Mouse (Mus musculus): ENCODE data around the gene Noxo1. TPM values are rescaled to one million over a fixed set of nuclear protein-coding genes. Genes with fewer than 3 reads are reported as not detected.
A peak's percentile ranks its signal among the peaks of the same experiment; 100 is the strongest.

The Noxo1 gene
- polyA plus RNA-seq (2012; rRNA removed), result 10.5 and 10.8 TPM in 2 replicates

DNA sequence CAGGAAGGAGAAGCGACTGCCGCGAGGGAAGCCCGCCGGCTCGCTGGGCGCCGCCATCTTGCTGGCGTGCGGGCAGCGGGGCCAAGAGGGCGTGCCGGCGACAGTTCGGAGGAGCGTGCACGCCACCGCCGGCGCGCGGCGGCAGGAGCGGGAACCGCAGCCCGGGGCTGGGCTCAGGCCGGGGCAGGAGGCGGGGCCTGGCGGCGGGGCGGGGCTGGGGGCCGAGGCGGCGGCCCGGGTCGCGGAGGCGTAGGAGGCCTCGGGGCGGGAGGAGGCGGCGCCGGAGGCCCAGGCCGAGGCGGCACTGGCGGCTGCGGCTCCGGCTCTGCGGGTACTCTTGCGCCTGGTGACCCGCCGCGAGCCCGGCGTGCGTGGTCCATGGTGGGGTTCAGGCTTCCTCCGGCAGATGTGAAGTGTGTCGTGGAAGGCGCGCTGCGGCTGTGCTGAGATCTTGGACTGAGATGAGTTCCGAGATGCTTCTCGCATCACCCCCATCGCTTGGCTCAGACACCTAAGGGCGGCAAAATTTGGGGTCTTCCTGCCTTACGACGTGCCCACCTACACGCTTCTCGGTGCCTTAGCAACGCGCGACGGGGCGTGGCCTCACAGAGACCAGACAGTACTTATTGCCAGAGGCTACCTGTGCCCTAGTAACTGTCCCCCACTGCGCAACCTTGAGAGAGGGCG, at the start of gene Noxo1, which contains the start of gene Gfer:
Noxo1 (plus strand) TSS at position 224 of the 687 bp plus-strand sequence.
Gfer (minus strand) TSS at position 146 of the 687 bp plus-strand sequence.
- under 1% methylated on average over 75 of the region's 76 CpGs for WGBS
- peak; percentile 24; the same call in 1 of the 2 replicates for TF ChIP-seq CTCF (IDR thresholded peaks at IDR 0.05; ENCODE audit: borderline replicate concordance, control insufficient read depth, extremely low read depth, insufficient read depth, low read length, poor library complexity)
- TF ChIP-seq POLR2A (IDR thresholded peaks at IDR 0.05; ENCODE audit: control insufficient read depth, extremely low read depth, insufficient read depth, low read length, poor library complexity), result peak; percentile 63; the same call in 1 of the 2 replicates
- peak; percentile 87 for DNase-seq
- H3K36me3 ChIP-seq (ENCODE audit: control insufficient read depth, insufficient read depth, low read length), result no peaks in the 10 kb centered on the region
- peak within 1 kb of the TSS; percentile 71 for H3K4me3 ChIP-seq (ENCODE audit: control insufficient read depth, insufficient read depth, low read length)
- H3K27ac ChIP-seq (ENCODE audit: control insufficient read depth, insufficient read depth, low read length), result no peak within 1 kb of the TSS
- H3K27me3 ChIP-seq (ENCODE audit: control insufficient read depth, insufficient read depth, low read length), result no peaks in the 10 kb centered on the region
- peaks cover 17% of the 10 kb centered on the region for H3K4me1 ChIP-seq (replicated peaks; ENCODE audit: control insufficient read depth, insufficient read depth, low read length)

DNA sequence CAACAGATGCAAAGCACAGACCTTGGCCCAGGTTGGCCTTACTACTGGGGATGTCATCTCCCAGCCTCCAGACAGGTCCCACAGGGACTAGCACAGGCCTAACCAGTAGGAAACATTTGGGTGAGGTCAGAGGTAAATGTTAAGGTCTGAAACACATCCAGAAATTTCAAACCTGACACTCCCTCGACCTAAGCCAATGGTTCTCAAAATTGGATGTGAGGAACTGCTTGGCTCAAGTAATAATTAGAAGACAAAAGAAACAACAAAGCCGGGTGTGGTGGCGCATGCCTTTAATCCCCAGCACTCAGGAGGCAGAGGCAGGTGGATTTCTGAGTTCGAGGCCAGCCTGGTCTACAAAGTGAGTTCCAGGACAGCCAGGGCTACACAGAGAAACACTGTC, 49.7 kb upstream of the Noxo1 start:
- H3K4me1 ChIP-seq (replicated peaks; ENCODE audit: control insufficient read depth, insufficient read depth, low read length), result peaks cover 10% of the 10 kb centered on the region
- H3K36me3 ChIP-seq (ENCODE audit: control insufficient read depth, insufficient read depth, low read length), result no peaks in the 10 kb centered on the region
- WGBS, result 93% methylated on average over 4 of the region's 4 CpGs
- H3K27me3 ChIP-seq (ENCODE audit: control insufficient read depth, insufficient read depth, low read length), result no peaks in the 10 kb centered on the region; the same call in 1 of the 2 replicates
- TF ChIP-seq POLR2A (IDR thresholded peaks at IDR 0.05; ENCODE audit: control insufficient read depth, extremely low read depth, insufficient read depth, low read length, poor library complexity) (no peak), CTCF (IDR thresholded peaks at IDR 0.05; ENCODE audit: borderline replicate concordance, control insufficient read depth, extremely low read depth, insufficient read depth, low read length, poor library complexity) (no peak)
- no peak overlapping the region for H3K4me3 ChIP-seq (ENCODE audit: control insufficient read depth, insufficient read depth, low read length)
- no peak overlapping the region for H3K27ac ChIP-seq (ENCODE audit: control insufficient read depth, insufficient read depth, low read length)
- no peak for DNase-seq

DNA sequence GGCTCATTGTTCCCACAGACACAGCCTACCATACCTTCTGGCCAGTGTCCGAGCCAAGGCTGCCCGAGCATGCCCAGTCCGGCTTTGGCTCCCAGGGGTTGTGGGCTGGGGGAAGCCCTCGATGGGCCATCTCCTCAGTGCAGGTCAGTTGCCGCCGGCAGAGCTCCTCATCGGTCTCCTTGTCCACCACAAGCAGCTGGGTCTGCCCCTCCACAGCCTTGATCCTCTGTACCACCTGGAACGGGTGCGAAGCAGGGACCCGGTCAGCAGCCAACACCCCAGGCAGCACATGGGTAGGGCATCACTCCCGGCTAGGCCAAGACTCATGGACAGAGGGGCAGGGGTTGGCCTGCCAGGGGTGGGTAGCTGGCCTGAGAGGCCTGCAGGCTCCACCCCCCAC, 48.5 kb upstream of the Noxo1 start:
- no peak overlapping the region for H3K27ac ChIP-seq (ENCODE audit: control insufficient read depth, insufficient read depth, low read length)
- TF ChIP-seq POLR2A (IDR thresholded peaks at IDR 0.05; ENCODE audit: control insufficient read depth, extremely low read depth, insufficient read depth, low read length, poor library complexity), result no peak
- no peak for TF ChIP-seq CTCF (IDR thresholded peaks at IDR 0.05; ENCODE audit: borderline replicate concordance, control insufficient read depth, extremely low read depth, insufficient read depth, low read length, poor library complexity)
- 92% methylated on average over 11 of the region's 11 CpGs for WGBS
- no peaks in the 10 kb centered on the region for H3K36me3 ChIP-seq (ENCODE audit: control insufficient read depth, insufficient read depth, low read length)
- DNase-seq, result no peak
- H3K4me3 ChIP-seq (ENCODE audit: control insufficient read depth, insufficient read depth, low read length), result no peak overlapping the region
- H3K27me3 ChIP-seq (ENCODE audit: control insufficient read depth, insufficient read depth, low read length), result no peaks in the 10 kb centered on the region; the same call in 1 of the 2 replicates
- H3K4me1 ChIP-seq (replicated peaks; ENCODE audit: control insufficient read depth, insufficient read depth, low read length), result peaks cover 10% of the 10 kb centered on the region

DNA sequence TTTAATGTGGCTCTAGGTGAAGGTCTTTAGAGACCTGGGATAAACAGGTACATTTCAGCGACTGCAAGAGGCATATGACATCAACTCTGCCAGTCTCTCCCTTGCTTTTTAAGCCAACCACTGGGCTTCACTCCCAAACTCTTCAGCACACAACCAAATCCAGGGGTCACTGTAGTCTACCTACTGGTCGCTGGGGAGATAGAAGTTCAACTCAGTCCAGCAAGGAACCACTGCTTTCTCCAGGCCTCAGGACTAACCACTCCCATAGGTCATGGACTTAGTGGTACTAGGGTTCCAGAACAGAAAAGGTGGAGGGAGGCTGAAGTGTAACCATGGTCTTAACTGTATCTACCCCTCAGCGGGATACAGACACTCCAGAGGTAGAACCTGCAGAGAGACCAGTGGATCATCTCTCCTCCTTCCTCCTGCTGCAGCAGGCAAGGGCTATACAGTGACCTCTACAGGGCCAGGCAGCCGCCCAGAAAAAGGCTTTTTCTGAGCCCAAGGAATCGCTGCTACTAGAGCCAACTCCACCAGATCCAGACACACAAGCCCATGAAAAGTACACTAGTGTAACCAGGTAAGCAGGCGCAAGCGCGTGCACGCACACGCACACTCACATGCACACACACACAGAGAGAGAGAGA, 47.2 kb upstream of the Noxo1 start:
- Histone ChIP-seq H3K27me3 (ENCODE audit: control insufficient read depth, insufficient read depth, low read length) (no peaks in the 10 kb centered on the region; the same call in 1 of the 2 replicates), H3K4me1 (replicated peaks; ENCODE audit: control insufficient read depth, insufficient read depth, low read length) (peaks cover 11% of the 10 kb centered on the region), H3K4me3 (ENCODE audit: control insufficient read depth, insufficient read depth, low read length) (no peak overlapping the region), H3K36me3 (ENCODE audit: control insufficient read depth, insufficient read depth, low read length) (no peaks in the 10 kb centered on the region), H3K27ac (ENCODE audit: control insufficient read depth, insufficient read depth, low read length) (no peak overlapping the region)
- WGBS, result 89% methylated on average over 10 of the region's 10 CpGs
- no peak for DNase-seq
- no peak for TF ChIP-seq CTCF (IDR thresholded peaks at IDR 0.05; ENCODE audit: borderline replicate concordance, control insufficient read depth, extremely low read depth, insufficient read depth, low read length, poor library complexity)

DNA sequence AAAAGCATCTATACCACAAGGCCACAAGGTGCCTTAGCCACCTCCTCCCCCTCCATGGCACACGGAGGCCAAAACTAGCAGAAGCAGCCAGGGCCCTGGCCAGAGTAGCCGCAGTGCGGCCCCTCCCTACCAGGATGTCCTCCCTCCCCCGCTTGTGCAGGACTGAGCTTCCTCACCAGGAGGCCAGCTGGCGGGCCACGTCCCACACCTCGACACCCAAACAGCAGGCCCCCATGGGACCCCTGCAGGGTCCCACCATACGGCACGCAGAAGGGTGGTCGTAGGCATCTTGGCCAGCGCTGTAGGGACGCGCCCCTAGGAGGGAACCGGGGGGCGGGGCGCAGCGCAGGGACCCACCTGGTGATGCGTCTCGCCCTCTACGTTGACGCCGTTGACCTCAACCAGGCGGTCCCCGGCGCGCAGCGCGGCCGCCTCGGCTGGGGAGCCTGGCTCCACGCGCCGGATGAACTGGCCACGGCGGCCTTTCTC, 46.4 kb upstream of the Noxo1 start:
- H3K27ac ChIP-seq (ENCODE audit: control insufficient read depth, insufficient read depth, low read length), result no peak overlapping the region
- peak overlapping the region; percentile 48 for H3K4me3 ChIP-seq (ENCODE audit: control insufficient read depth, insufficient read depth, low read length)
- TF ChIP-seq CTCF (IDR thresholded peaks at IDR 0.05; ENCODE audit: borderline replicate concordance, control insufficient read depth, extremely low read depth, insufficient read depth, low read length, poor library complexity) (no peak), POLR2A (IDR thresholded peaks at IDR 0.05; ENCODE audit: control insufficient read depth, extremely low read depth, insufficient read depth, low read length, poor library complexity) (no peak)
- WGBS, result 3% methylated on average over 35 of the region's 35 CpGs
- DNase-seq, result peak; percentile 12
- H3K4me1 ChIP-seq (replicated peaks; ENCODE audit: control insufficient read depth, insufficient read depth, low read length), result peaks cover 12% of the 10 kb centered on the region
- no peaks in the 10 kb centered on the region for H3K36me3 ChIP-seq (ENCODE audit: control insufficient read depth, insufficient read depth, low read length)
- no peaks in the 10 kb centered on the region; the same call in 1 of the 2 replicates for H3K27me3 ChIP-seq (ENCODE audit: control insufficient read depth, insufficient read depth, low read length)

DNA sequence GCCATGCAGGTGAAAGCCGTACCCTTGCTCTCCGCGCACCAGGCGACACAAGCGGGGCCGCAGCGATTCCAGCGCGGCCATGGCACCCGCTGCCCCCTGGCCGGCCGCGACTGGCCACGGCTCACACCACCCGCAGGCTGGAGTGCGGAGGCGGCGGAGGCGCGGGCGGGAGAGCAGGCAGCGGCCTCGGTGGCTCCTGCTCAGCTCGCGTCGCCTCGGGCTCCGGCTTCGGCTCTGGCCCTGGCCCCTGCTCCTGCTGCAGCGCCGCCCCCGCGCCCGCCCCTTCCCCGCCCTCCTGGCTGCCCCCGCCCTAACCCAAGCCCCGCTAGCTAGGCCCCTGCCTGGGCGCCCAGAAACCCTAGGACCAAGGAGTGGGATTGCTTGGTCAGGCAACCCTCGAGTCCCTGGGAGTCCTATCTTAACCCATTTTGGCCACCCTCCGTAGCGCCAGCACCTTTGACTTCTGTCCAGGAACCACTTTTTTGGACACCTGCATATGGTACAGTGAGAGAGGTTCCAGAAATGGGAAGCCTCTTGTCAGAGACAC, 45.9 kb upstream of the Noxo1 start, which contains the start of gene Slc9a3r2:
Slc9a3r2 (minus strand) TSS at position 258 of the 547 bp plus-strand sequence.
- Histone ChIP-seq H3K4me1 (replicated peaks; ENCODE audit: control insufficient read depth, insufficient read depth, low read length) (peaks cover 12% of the 10 kb centered on the region), H3K36me3 (ENCODE audit: control insufficient read depth, insufficient read depth, low read length) (no peaks in the 10 kb centered on the region), H3K4me3 (ENCODE audit: control insufficient read depth, insufficient read depth, low read length) (peak within 1 kb of the TSS; percentile 48), H3K27me3 (ENCODE audit: control insufficient read depth, insufficient read depth, low read length) (no peaks in the 10 kb centered on the region; the same call in 1 of the 2 replicates), H3K27ac (ENCODE audit: control insufficient read depth, insufficient read depth, low read length) (no peak within 1 kb of the TSS)
- TF ChIP-seq CTCF (IDR thresholded peaks at IDR 0.05; ENCODE audit: borderline replicate concordance, control insufficient read depth, extremely low read depth, insufficient read depth, low read length, poor library complexity) (no peak), POLR2A (IDR thresholded peaks at IDR 0.05; ENCODE audit: control insufficient read depth, extremely low read depth, insufficient read depth, low read length, poor library complexity) (no peak)
- 1% methylated on average over 37 of the region's 41 CpGs for WGBS
- peak; percentile 27 for DNase-seq
